Mouse (Mus musculus) kidney, postnatal 0 days (tissue): ENCODE measurements around the gene Ldb2. TPM values are rescaled to one million over a fixed set of nuclear protein-coding genes. Genes with fewer than 3 reads are reported as not detected.

Experiments used
- ATAC-seq: fragments of 200-750 bp; cut with Nextera tagmentation; replicated peaks from 2 replicates; pipeline ENCODE4 v1.8.0; 2017; ENCODE audit warnings: low read depth, moderate number of reproducible peaks, moderate TSS enrichment, moderate library complexity; ENCODE audit not compliant: low FRiP score
- DNase-seq: peaks from one replicate; pipeline ENCODE4 v3.0.0-alpha.2; 2016; ENCODE audit warnings: low spot score
- H3K27ac ChIP-seq: fragments of 300-500 bp; sonication (generic); 2 replicates; pipeline ENCODE4 v1.5.1; 2014; ENCODE audit warnings: mild to moderate bottlenecking
- H3K27me3 ChIP-seq: fragments of 300-500 bp; sonication (generic); 2 replicates; pipeline ENCODE4 v1.6.1; 2014; ENCODE audit warnings: low read length, mixed read lengths; ENCODE audit not compliant: insufficient read depth
- H3K36me3 ChIP-seq: fragments of 300-500 bp; sonication (generic); 2 replicates; pipeline ENCODE4 v1.6.1; 2014; ENCODE audit warnings: low read length, mixed read lengths; ENCODE audit not compliant: insufficient read depth
- H3K4me1 ChIP-seq: fragments of 300-500 bp; sonication (generic); replicated peaks from 2 replicates; pipeline ENCODE4 v1.6.1; 2014; ENCODE audit warnings: antibody characterized with exemption, low read length, mixed read lengths; ENCODE audit not compliant: insufficient read depth
- H3K4me2 ChIP-seq: fragments of 300-500 bp; sonication (generic); 2 replicates; pipeline ENCODE4 v1.6.1; 2014; ENCODE audit warnings: mild to moderate bottlenecking, low read length, moderate library complexity, mixed read lengths
- H3K4me3 ChIP-seq: fragments of 300-500 bp; sonication (generic); replicated peaks from 2 replicates; pipeline ENCODE4 v1.5.1; 2014; ENCODE audit warnings: low read depth, low read length
- H3K9ac ChIP-seq: fragments of 300-500 bp; sonication (generic); 2 replicates; pipeline ENCODE4 v1.6.1; 2014; ENCODE audit warnings: low read depth, low read length
- H3K9me3 ChIP-seq: fragments of 300-500 bp; sonication (generic); replicated peaks from 2 replicates; pipeline ENCODE4 v1.6.1; 2016; ENCODE audit warnings: low read length, inconsistent platforms, mixed read lengths
- CTCF ChIP-seq: IDR thresholded peaks from 2 replicates; pipeline ENCODE4 v1.5.1; 2016; ENCODE audit warnings: antibody characterized with exemption, low read depth, mild to moderate bottlenecking, moderate library complexity
- WGBS: fragments of 180-500 bp; shearing (Covaris S2); extraction: QIAGEN DNeasy Blood & Tissue Kit; methylation state at CpG from one replicate; pipeline ENCODE4 v1.1.7; 2014; 5-methylcytosine and 5-hydroxymethylcytosine counted together
- polyA plus RNA-seq: library from polyadenylated mRNA; unstranded; fragments of >200 nt; fragmentation: Nextera tagmentation; extraction: Ambion mirVana; gene quantifications from 2 replicates; pipeline ENCODE4 v1.2.1, GENCODE M21; 2015

The Ldb2 gene
- polyA plus RNA-seq, 1 experiment from 2014 or later, result 82.9 TPM

DNA sequence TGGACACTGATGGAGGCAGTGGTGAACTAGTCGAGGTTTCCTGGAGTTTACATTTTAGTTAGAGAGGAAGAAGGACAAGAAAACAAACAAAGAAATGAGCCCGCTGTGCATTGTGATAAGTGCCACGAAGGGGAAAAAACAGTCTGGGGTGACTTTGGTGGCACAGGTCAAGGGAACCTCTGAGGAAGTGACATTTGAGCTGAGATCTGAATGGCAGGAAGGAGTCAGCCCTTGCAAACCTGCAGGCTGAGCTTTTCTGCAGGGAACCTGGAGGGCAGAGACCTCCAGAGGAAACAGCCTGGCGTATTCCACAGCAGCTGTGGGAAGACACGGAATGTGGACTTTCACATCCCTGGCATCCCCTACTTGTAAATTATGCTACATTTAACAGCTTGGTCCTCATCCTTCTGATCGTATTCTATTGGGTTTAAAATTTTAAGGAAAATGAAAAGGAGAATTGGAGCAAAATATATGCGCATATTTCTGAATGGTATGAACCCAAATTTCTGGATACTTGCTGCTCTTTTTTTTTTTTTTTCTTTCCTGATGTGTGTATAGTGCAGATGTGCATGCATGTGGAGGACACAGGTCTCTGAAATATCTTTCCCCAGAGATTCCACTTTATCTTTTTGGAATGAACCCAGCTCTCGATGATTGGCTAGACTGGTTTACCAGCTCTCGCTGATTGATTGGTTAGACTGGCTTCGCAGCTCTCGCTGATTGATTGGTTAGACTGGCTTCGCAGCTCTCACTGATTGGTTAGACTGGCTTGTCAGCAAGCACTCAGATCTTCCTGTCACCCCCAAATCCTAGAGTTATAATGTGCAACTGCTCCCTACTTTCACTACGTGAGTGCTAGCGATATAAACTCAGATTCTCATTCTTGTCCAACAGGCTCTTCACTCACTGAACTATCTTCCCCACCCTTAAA lies 72.7 kb downstream of the Ldb2 start:
- TF ChIP-seq CTCF, result no peak
- Histone ChIP-seq H3K9me3 (no peaks in the 10 kb centered on the region), H3K27me3 (no peaks in the 10 kb centered on the region), H3K4me1 (no peaks in the 10 kb centered on the region; the same call in 1 of the 2 replicates), H3K4me3 (no peak overlapping the region), H3K4me2 (no peak overlapping the region), H3K27ac (0 out of 2 replicates have a peak overlapping the region, but pooled peaks have one; percentile 31), H3K36me3 (no peaks in the 10 kb centered on the region), H3K9ac (no peak overlapping the region)
- 54% methylated on average over 14 of the region's 14 CpGs for WGBS
- no peak for ATAC-seq
- DNase-seq, result peak; percentile 50

DNA sequence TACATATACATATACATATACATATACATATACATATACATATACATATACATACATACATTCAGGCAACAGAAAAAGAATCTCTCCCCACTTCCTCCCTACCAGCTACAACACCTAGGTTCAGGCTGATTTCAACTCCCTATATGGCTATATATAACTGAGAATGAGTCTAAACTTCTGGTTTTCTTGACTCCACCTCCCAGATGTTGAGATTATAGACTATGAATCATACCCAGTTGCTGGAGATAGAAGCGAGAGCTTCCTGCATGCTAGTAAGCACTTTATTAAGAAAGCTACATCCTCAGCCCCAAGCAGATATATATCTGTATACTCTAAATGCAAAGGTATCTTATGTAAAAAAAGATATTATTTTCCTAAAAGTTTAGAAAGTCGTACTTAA lies 74.0 kb downstream of the Ldb2 start:
- H3K36me3 ChIP-seq, result no peaks in the 10 kb centered on the region
- WGBS, result 80% methylated on average over 2 of the region's 2 CpGs
- H3K27me3 ChIP-seq, result no peaks in the 10 kb centered on the region
- no peak for ATAC-seq
- no peak overlapping the region for H3K4me3 ChIP-seq
- no peak for DNase-seq
- no peak overlapping the region for H3K27ac ChIP-seq
- no peak for TF ChIP-seq CTCF
- no peaks in the 10 kb centered on the region; the same call in 1 of the 2 replicates for H3K4me1 ChIP-seq
- H3K9me3 ChIP-seq, result no peaks in the 10 kb centered on the region
- H3K4me2 ChIP-seq, result no peak overlapping the region
- no peak overlapping the region for H3K9ac ChIP-seq

DNA sequence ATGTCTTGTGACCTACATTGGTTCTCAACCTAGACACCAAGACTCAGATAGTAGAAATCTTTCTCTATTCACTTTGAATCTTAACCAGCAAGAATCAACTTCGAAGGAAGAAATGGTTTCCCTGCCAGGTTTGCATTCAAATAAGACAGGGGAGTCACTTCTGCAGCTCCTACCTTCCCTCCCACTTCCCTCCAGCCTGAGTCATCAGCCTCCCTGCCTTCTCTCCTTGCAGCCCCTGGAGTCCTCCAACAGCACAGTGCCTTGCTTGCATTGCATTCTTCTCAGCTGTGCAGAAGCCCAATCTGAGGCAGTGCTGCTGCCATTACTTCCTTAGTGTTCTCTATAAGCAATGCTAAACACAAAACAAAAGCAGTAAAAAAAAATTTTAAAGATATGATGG lies 79.6 kb downstream of the Ldb2 start:
- DNase-seq, result no peak
- no peaks in the 10 kb centered on the region for H3K4me1 ChIP-seq
- no peaks in the 10 kb centered on the region for H3K9me3 ChIP-seq
- H3K27ac ChIP-seq, result no peak overlapping the region
- ATAC-seq, result no peak
- no peak overlapping the region for H3K9ac ChIP-seq
- no peaks in the 10 kb centered on the region for H3K27me3 ChIP-seq
- WGBS, result 84% methylated on average over 1 of the region's 1 CpGs
- H3K4me2 ChIP-seq, result no peak overlapping the region
- no peak overlapping the region for H3K4me3 ChIP-seq
- no peak for TF ChIP-seq CTCF
- no peaks in the 10 kb centered on the region for H3K36me3 ChIP-seq

DNA sequence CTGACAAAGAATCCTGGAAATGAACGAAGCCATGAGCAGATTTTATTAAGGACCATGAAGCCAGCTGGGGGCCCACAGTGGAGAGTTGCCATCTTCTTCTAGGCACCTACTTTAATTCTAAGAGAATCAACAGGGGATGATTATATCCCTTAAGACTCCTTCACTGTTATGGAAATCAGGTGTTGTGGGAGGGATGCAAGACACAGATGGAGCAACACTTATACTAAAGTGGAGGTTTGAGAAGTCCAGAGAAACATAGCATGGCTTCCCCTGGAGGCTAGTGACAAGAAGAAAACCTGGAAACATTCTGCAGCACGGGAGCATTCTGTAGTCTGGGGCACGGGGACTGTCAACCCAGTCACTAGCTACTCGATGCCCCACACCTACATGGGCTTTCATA lies 85.0 kb downstream of the Ldb2 start:
- Histone ChIP-seq H3K36me3 (no peaks in the 10 kb centered on the region), H3K9me3 (no peaks in the 10 kb centered on the region), H3K27me3 (no peaks in the 10 kb centered on the region), H3K4me1 (no peaks in the 10 kb centered on the region), H3K9ac (no peak overlapping the region), H3K4me2 (no peak overlapping the region), H3K4me3 (no peak overlapping the region), H3K27ac (no peak overlapping the region)
- no peak for TF ChIP-seq CTCF
- DNase-seq, result no peak
- 62% methylated on average over 4 of the region's 4 CpGs for WGBS
- no peak for ATAC-seq

DNA sequence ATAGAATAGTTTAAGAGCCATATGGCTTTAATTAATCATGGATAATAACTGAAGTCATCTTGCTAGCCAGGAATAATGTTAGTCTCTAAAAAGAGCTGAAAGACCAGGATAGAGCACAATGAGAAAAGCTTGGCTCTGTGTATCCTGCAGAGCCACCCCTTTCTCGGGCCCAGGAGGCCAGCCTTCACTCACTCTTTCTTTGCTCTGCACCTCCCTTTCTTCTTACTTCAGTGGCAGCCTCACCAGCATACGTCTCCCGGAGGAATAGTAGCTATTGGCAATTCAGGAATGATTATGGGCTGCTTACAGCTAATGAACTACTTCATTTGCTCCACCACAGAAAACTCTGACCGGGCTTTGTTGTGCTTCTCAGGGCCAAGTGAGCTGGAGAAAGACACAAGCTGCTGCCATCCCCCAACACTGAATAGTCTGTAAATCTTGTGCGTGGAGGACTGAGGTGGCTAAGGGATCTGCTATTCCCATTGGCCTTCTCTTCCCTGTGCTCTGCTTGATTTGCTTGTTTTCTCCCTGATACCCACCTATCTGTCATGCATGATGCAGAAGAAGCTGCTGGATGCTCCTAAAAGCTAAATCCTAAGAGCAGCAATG lies 86.2 kb downstream of the Ldb2 start:
- DNase-seq (no peak), ATAC-seq (no peak)
- H3K36me3 ChIP-seq, result no peaks in the 10 kb centered on the region
- TF ChIP-seq CTCF, result no peak
- 50% methylated on average over 5 of the region's 5 CpGs for WGBS
- no peak overlapping the region for H3K9ac ChIP-seq
- no peaks in the 10 kb centered on the region for H3K4me1 ChIP-seq
- H3K27me3 ChIP-seq, result no peaks in the 10 kb centered on the region
- H3K4me3 ChIP-seq, result no peak overlapping the region
- no peak overlapping the region for H3K27ac ChIP-seq
- no peaks in the 10 kb centered on the region for H3K9me3 ChIP-seq
- no peak overlapping the region for H3K4me2 ChIP-seq

DNA sequence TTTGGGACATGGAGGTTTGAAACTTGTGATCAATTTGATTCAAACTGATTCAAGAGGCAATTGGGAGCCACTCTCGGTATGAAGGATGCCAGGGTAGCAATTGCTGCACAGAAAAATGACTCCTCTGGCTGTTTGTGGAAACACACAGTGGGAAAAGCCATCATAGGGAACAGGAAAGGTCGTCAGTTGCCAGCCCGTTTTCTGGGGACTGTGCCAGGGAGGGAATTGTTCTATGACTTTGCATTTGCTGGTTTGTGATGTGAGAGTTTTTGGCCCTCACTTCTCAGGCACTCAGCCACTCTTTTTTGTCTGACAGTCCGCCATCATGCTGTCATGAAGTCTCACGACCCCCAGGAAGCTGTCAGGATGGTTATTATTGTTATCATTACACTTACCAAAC lies 88.3 kb downstream of the Ldb2 start:
- no peaks in the 10 kb centered on the region for H3K36me3 ChIP-seq
- no peaks in the 10 kb centered on the region for H3K27me3 ChIP-seq
- TF ChIP-seq CTCF, result no peak
- H3K4me2 ChIP-seq, result no peak overlapping the region
- H3K9me3 ChIP-seq, result no peaks in the 10 kb centered on the region
- no peaks in the 10 kb centered on the region for H3K4me1 ChIP-seq
- H3K4me3 ChIP-seq, result no peak overlapping the region
- WGBS, result 55% methylated on average over 5 of the region's 5 CpGs
- no peak overlapping the region for H3K27ac ChIP-seq
- ATAC-seq, result no peak
- no peak overlapping the region for H3K9ac ChIP-seq
- DNase-seq, result no peak
